Mouse (Mus musculus) gastrocnemius, postnatal 36 days (tissue): ENCODE measurements at regions not wholly inside any gene's neighbourhood (a gene's known extent, or its start where the extent isn't known, plus 50 kb on each side); places are given as distances from the start of the nearest gene placed in this dataset.

Experiments used
- DNase-seq, 2 experiments: peaks; one replicate each; pipeline ENCODE4 v3.0.0; 2022
- intact Hi-C: fragments of 180-260 bp; cut with DNase I; formaldehyde crosslinking; loops from one replicate; pipeline ENCODE4 v1.15.1; 2025

GRCm38 (mm10) chr9:35328503-35328902 lies 60.8 kb downstream of the Rpusd4 start:
- no peak for DNase-seq
- intact Hi-C loops = no loop called here

- no peak for DNase-seq
- intact Hi-C loops = no loop called here
Observed at GRCm38 (mm10) chr9:35330386-35330785, 62.7 kb downstream of the Rpusd4 start.

- DNase-seq = no peak
- intact Hi-C loops = no loop called here
Observed at GRCm38 (mm10) chr9:35331241-35331680, 63.6 kb downstream of the Rpusd4 start.

GRCm38 (mm10) chr9:35332688-35333630 lies 65.3 kb downstream of the Rpusd4 start:
- intact Hi-C loops = no loop called here
- DNase-seq = no peak

GRCm38 (mm10) chr9:35333631-35334005 lies 66.0 kb downstream of the Rpusd4 start:
- no peak for DNase-seq

GRCm38 (mm10) chr9:35334536-35334935 lies 66.9 kb downstream of the Rpusd4 start:
- DNase-seq = no peak
- intact Hi-C loops = no loop called here

More at GRCm38 (mm10) chr9:35333631-35334005, 66.0 kb downstream of the Rpusd4 start:
- intact Hi-C loops = no loop called here

GRCm38 (mm10) chr9:35335181-35335580 lies 67.5 kb downstream of the Rpusd4 start:
- intact Hi-C loops = no loop called here
- no peak for DNase-seq

GRCm38 (mm10) chr9:35335888-35336700 lies 68.4 kb downstream of the Rpusd4 start:
- intact Hi-C loops = no loop called here
- DNase-seq = peak in 1 of 2 experiments; percentile 34

GRCm38 (mm10) chr9:35336701-35337055 lies 69.0 kb downstream of the Rpusd4 start:
- no peak for DNase-seq

GRCm38 (mm10) chr9:35338858-35339257 lies 71.2 kb downstream of the Rpusd4 start:
- no peak for DNase-seq
- intact Hi-C loops = no loop called here

More at GRCm38 (mm10) chr9:35336701-35337055, 69.0 kb downstream of the Rpusd4 start:
- intact Hi-C loops = no loop called here

GRCm38 (mm10) chr9:35339492-35340262 lies 72.0 kb downstream of the Rpusd4 start:
- intact Hi-C loops = no loop called here
- DNase-seq = no peak

GRCm38 (mm10) chr9:35340263-35340573 lies 72.6 kb downstream of the Rpusd4 start:
- DNase-seq = no peak
- intact Hi-C loops = no loop called here

GRCm38 (mm10) chr9:35340811-35341210 lies 73.1 kb downstream of the Rpusd4 start:
- DNase-seq = no peak
- intact Hi-C loops = no loop called here

- DNase-seq = no peak
- intact Hi-C loops = no loop called here
Observed at GRCm38 (mm10) chr9:35341386-35341785, 73.7 kb downstream of the Rpusd4 start.

- DNase-seq = peak; percentile 29 to 31
- intact Hi-C loops = no loop called here
Observed at GRCm38 (mm10) chr9:35342436-35342835, 74.8 kb downstream of the Rpusd4 start.

- DNase-seq = no peak
- intact Hi-C loops = no loop called here
Observed at GRCm38 (mm10) chr9:35343336-35343735, 75.7 kb downstream of the Rpusd4 start.

GRCm38 (mm10) chr9:35344374-35344773 lies 76.6 kb upstream of the Cdon start:
- no peak for DNase-seq
- intact Hi-C loops = no loop called here

GRCm38 (mm10) chr9:35346378-35346777 lies 74.5 kb upstream of the Cdon start:
- intact Hi-C loops = no loop called here
- no peak for DNase-seq

- DNase-seq = no peak
- intact Hi-C loops = no loop called here
Observed at GRCm38 (mm10) chr9:35350046-35350552, 70.8 kb upstream of the Cdon start.

GRCm38 (mm10) chr9:35351576-35351975 lies 69.4 kb upstream of the Cdon start:
- intact Hi-C loops = no loop called here
- no peak for DNase-seq
